Mouse (Mus musculus): ENCODE results near the gene Gm21149.
"Not testable (repeated sequence)": the region's sequence is repeated elsewhere in the genome, so short reads cannot be mapped to it uniquely, and the experiment has no call there.

DNA sequence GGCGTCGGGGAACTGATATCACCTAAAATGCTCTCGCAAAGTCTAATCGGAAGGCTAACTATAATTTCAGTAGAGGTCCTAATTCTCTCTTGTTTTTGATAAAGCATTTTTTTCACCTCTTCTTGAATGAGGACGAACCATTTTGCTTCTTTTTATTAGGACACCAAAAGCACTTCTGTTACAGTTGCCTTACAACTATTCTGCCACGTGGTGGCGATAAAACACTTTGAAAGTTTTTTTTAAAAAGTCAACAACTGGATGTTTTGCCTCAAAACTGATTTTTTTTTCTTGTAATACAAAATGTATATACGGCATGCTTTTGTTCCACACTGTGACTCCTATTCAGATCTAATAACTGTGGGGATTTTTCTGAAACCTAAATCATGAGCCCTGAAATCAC is 14.7 kb downstream of the Gm21149 start:
- TF ChIP-seq CTCF (IDR thresholded peaks at IDR 0.05; ENCODE audit: low read depth): peak; percentile 26
- TF ChIP-seq EP300 (IDR thresholded peaks at IDR 0.05; ENCODE audit: low read depth): not testable (repeated sequence)
